Mouse (Mus musculus): ENCODE results near the gene Brat1.

DNA sequence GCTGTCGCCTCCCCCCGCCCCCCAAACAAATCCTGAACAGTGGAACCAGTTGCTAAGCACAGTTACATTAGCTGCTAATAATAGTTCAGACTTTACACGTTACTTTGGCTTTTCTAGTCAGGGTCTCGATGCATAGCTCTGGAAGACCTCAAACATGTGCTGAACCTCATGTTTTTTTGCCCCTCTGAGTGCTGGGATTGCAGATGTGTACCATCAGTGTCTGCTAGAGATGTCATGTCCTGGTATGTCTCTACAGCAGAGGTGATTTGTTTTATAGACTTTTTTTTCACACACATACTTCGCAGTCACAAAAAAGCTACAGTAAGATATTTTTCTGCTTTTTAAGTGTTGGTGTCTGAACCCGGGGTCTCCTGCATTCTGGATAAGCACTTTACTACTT lies 32.7 kb upstream of the Brat1 start:
- TF ChIP-seq CTCF (IDR thresholded peaks at IDR 0.05; ENCODE audit: low read depth), result no peak
- no peak for TF ChIP-seq EP300 (optimal IDR thresholded peaks at IDR 0.05)
